Mouse (Mus musculus) heart, postnatal 0 days (tissue): ENCODE data around the gene Cyp21a1.

Experiments used
- CTCF ChIP-seq: IDR thresholded peaks from 2 replicates; pipeline ENCODE4 v1.5.1; 2016; ENCODE audit warnings: antibody characterized with exemption, control low read depth, low read depth
- EP300 ChIP-seq: IDR thresholded peaks from 2 replicates; pipeline ENCODE4 v1.6.1; 2016; ENCODE audit warnings: antibody characterized with exemption, low read depth

- no peak for TF ChIP-seq CTCF
- no peak for TF ChIP-seq EP300
Observed at GRCm38 (mm10) chr17:34807176-34807575, 2.8 kb upstream of the Cyp21a1 start.
